Mouse (Mus musculus) cerebellum, adult 2 months (tissue): Measurements from ENCODE around the gene Gemin6. TPM values are rescaled to one million over a fixed set of nuclear protein-coding genes. Genes with fewer than 3 reads are reported as not detected.
"Not testable (repeated sequence)": the region's sequence is repeated elsewhere in the genome, so short reads cannot be mapped to it uniquely, and the experiment has no call there.

Source experiments
- DNase-seq, 2 experiments: peaks; one replicate each; pipeline ENCODE4 v3.0.0; 2021
- H3K27ac ChIP-seq: fragments of 200-500 bp; 2 replicates; pipeline ENCODE4 v1.5.1; 2012; ENCODE audit warnings: low read length, control low read depth, inconsistent platforms; ENCODE audit not compliant: insufficient read depth
- H3K27me3 ChIP-seq: fragments of 200-500 bp; 2 replicates; pipeline ENCODE4 v1.6.1; 2012; ENCODE audit warnings: inconsistent platforms, mild to moderate bottlenecking, low read length, moderate library complexity; ENCODE audit not compliant: control insufficient read depth, insufficient read depth
- H3K4me1 ChIP-seq: fragments of 200-500 bp; 2 replicates; pipeline ENCODE4 v1.6.1; 2011; ENCODE audit warnings: low read length; ENCODE audit not compliant: control insufficient read depth, insufficient read depth
- H3K4me3 ChIP-seq: fragments of 200-500 bp; replicated peaks from 2 replicates; pipeline ENCODE3; 2011; ENCODE audit warnings: mild to moderate bottlenecking, low read depth, low read length, control low read depth; ENCODE audit not compliant: insufficient read depth
- CTCF ChIP-seq: fragments of 200-500 bp; IDR thresholded peaks from 2 replicates; pipeline ENCODE4 v1.5.1; 2011; ENCODE audit warnings: low read depth, mild to moderate bottlenecking, control low read depth, low read length, moderate library complexity, borderline replicate concordance; ENCODE audit not compliant: insufficient read depth
- POLR2A ChIP-seq: fragments of 200-500 bp; IDR thresholded peaks from 2 replicates; pipeline ENCODE4 v1.6.1; 2011; ENCODE audit warnings: low read length, control low read depth, borderline replicate concordance; ENCODE audit not compliant: insufficient read depth
- WGBS: fragments of 180-500 bp; shearing (Covaris S2); methylation state at CpG from one replicate; pipeline ENCODE4 v1.1.7; 2018; 5-methylcytosine and 5-hydroxymethylcytosine counted together
- polyA plus RNA-seq: library from polyadenylated mRNA; depleted of rRNA; stranded (reverse); fragments of >200 nt; gene quantifications from 2 replicates; pipeline ENCODE4 v1.2.3, GENCODE M21; 2012

Gene Gemin6
- polyA plus RNA-seq, 1 experiment, result 6.0 TPM

DNA sequence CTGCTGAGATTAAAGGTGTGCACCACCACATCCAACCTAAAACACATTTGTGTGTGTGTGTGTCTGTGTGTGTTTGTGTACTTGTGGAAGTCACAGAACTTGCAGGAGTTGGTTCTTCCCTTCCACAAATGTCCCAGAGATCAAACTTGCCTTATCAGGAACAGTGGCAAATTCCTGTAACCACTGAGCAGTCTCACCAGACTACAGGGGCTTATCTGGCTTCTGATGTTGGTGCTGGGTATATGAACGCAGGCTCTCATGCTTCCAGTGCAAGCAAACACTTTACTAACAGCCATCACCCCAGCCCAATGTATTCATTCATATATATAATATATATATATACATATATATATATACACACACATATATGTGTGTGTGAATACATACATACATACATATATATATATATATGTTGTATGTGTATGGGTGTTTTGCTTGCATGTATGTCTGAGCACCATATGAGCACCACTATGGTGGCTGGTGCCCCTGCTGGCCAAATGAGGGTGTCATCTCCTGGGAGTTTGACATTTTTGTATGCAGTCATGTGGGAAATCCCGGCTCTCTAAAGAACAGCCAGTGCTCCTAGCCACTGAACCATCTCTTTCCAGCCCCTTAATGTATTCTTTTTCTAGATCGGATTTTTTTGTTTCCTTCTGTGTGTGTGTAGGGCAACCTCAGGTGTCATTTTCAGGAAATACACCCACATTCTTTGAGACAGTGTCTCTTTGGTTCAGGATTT lies 2.2 kb upstream of the Gemin6 start:
- 58% methylated on average over 3 of the region's 3 CpGs for WGBS
- TF ChIP-seq CTCF, result no peak
- no peak for TF ChIP-seq POLR2A

GRCm38 (mm10) chr17:80223829-80224228 lies 412 bp upstream of the Gemin6 start:
- H3K4me1 ChIP-seq, result no peaks in the 10 kb centered on the region
- peak overlapping the region; percentile 86 for H3K4me3 ChIP-seq
- DNase-seq, result no peak
- WGBS, result 2% methylated on average over 9 of the region's 9 CpGs
- H3K27ac ChIP-seq, result no peak overlapping the region
- H3K27me3 ChIP-seq, result no peaks in the 10 kb centered on the region
- TF ChIP-seq CTCF, result no peak
- no peak for TF ChIP-seq POLR2A

More for the DNA sequence above, 2.2 kb upstream of the Gemin6 start:
- H3K4me3 ChIP-seq, result no peak overlapping the region
- H3K4me1 ChIP-seq, result no peaks in the 10 kb centered on the region
- H3K27ac ChIP-seq, result no peak overlapping the region
- DNase-seq, result no peak
- H3K27me3 ChIP-seq, result no peaks in the 10 kb centered on the region

DNA sequence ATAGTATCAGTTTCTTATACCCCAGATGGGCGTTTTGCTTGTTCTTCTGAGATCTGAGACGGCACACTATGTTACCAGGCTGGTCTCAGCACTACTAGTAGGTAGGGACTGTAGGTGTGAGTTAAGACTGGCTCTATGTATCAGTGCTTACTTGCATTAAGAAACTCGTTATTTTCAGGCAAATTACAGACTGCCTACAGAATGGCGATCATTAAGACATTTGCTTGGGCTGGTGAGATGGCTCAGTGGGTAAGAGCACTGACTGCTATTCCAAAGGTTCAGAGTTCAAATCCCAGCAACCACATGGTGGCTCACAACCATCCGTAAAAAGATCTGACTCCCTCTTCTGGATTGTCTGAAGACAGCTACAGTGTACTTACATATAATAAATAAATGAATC lies 901 bp downstream of the Gemin6 start:
- 46% methylated on average over 5 of the region's 5 CpGs for WGBS
- DNase-seq, H3K27ac ChIP-seq, H3K27me3 ChIP-seq, H3K4me1 ChIP-seq: not testable (repeated sequence)
- H3K4me3 ChIP-seq, result peak overlapping the region; percentile 86

GRCm38 (mm10) chr17:80229396-80229795 lies 5.2 kb downstream of the Gemin6 start:
- no peaks in the 10 kb centered on the region; the same call in 1 of the 2 replicates for H3K4me1 ChIP-seq
- peak; percentile 25 to 29 for DNase-seq
- no peak overlapping the region for H3K4me3 ChIP-seq
- TF ChIP-seq POLR2A (no peak), CTCF (no peak)
- H3K27ac ChIP-seq, result no peak overlapping the region
- no peaks in the 10 kb centered on the region for H3K27me3 ChIP-seq
- 6% methylated on average over 2 of the region's 2 CpGs for WGBS

- 93% methylated on average over 5 of the region's 5 CpGs for WGBS
- Histone ChIP-seq H3K4me3 (no peak overlapping the region), H3K4me1 (no peaks in the 10 kb centered on the region; the same call in 1 of the 2 replicates), H3K27me3 (no peaks in the 10 kb centered on the region), H3K27ac (no peak overlapping the region)
- TF ChIP-seq POLR2A (no peak), CTCF (no peak)
- no peak for DNase-seq
These were observed 9.6 kb downstream of the Gemin6 start for GRCm38 (mm10) chr17:80233844-80234243.

- WGBS, result 77% methylated on average over 7 of the region's 7 CpGs
- Histone ChIP-seq H3K4me1 (no peaks in the 10 kb centered on the region; the same call in 1 of the 2 replicates), H3K27ac (no peak overlapping the region)
These were observed 10.1 kb downstream of the Gemin6 start for GRCm38 (mm10) chr17:80234376-80234775.

GRCm38 (mm10) chr17:80235477-80235876 lies 11.2 kb downstream of the Gemin6 start:
- 92% methylated on average over 3 of the region's 3 CpGs for WGBS
- no peaks in the 10 kb centered on the region for H3K27me3 ChIP-seq
- TF ChIP-seq POLR2A (no peak), CTCF (no peak)
- no peak overlapping the region for H3K4me3 ChIP-seq
- DNase-seq, result no peak
- H3K27ac ChIP-seq, result no peak overlapping the region
- no peaks in the 10 kb centered on the region for H3K4me1 ChIP-seq

More at GRCm38 (mm10) chr17:80234376-80234775, 10.1 kb downstream of the Gemin6 start:
- Histone ChIP-seq H3K4me3 (no peak overlapping the region), H3K27me3 (no peaks in the 10 kb centered on the region)
- no peak for DNase-seq
- TF ChIP-seq POLR2A, result no peak

DNA sequence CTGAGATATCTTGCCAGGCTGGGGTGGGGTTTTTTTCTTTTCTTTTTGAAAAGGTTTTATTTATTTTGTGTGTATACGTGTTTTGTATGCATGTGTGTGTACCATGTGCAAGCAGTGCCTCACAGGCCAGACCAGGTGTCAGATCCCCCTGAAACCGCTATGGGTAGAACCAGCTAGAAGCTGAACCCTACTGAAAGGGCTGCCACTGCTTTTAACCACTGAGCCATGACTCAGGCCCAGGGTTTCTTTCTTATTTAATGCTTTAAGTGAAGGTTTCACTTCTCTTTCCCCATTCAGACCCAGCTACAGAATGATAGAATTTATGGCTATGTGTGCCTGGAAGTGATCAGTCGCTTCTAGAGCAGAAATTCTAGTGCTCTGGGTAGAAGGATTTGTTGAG lies 12.6 kb downstream of the Gemin6 start:
- WGBS, result 97% methylated on average over 3 of the region's 3 CpGs
- H3K4me3 ChIP-seq, result no peak overlapping the region
- no peaks in the 10 kb centered on the region for H3K4me1 ChIP-seq
- no peak for DNase-seq
- H3K27me3 ChIP-seq, result no peaks in the 10 kb centered on the region
- no peak overlapping the region for H3K27ac ChIP-seq
- TF ChIP-seq POLR2A (no peak), CTCF (no peak)

DNA sequence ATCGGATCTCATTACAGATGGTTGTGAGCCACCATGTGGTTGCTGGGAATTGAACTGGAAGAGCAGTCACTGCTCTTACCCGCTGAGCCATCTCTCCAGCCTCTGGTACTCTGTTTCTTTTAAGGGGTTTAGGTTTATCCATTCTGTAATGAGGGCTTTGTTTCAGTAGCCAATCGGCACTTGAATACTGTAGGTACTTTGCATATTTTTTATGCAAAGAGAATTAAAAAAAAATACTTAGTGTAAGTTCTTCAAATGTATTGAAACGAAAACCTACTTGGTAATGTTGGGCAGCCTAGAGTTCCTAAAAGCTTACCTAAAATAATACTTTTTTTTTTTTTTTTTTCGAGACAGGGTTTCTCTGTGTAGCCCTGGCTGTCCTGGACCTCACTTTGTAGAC lies 13.2 kb downstream of the Gemin6 start:
- H3K27ac ChIP-seq, result no peak overlapping the region
- no peaks in the 10 kb centered on the region for H3K4me1 ChIP-seq
- DNase-seq, result no peak
- TF ChIP-seq POLR2A (no peak), CTCF (no peak)
- H3K27me3 ChIP-seq, result no peaks in the 10 kb centered on the region
- H3K4me3 ChIP-seq, result no peak overlapping the region
- WGBS, result 76% methylated on average over 5 of the region's 5 CpGs
